Mouse (Mus musculus): ENCODE data around the gene Pitpnm1. TPM values are rescaled to one million over a fixed set of nuclear protein-coding genes. Genes with fewer than 3 reads are reported as not detected.
A peak's percentile ranks its signal among the peaks of the same experiment; 100 is the strongest.
"Not testable (repeated sequence)": the region's sequence is repeated elsewhere in the genome, so short reads cannot be mapped to it uniquely, and the experiment has no call there.

Gene Pitpnm1
- polyA plus RNA-seq, 1 experiment from 2014 or later, result 113 TPM

GRCm38 (mm10) chr19:4125268-4125667 is 25.5 kb downstream of the Pitpnm1 start:
- WGBS, result 14% methylated on average over 3 of the region's 4 CpGs
- H3K4me1 ChIP-seq (ENCODE audit: control insufficient read depth, insufficient read depth, low read length), result peaks cover 20% of the 10 kb centered on the region
- not testable (repeated sequence) for H3K27me3 ChIP-seq (ENCODE audit: control insufficient read depth, insufficient read depth, low read depth, low read length); H3K36me3 ChIP-seq (ENCODE audit: control insufficient read depth, insufficient read depth, low read length); H3K9me3 ChIP-seq (replicated peaks; ENCODE audit: control insufficient read depth, low read length, poor library complexity, severe bottlenecking)
- H3K4me2 ChIP-seq (ENCODE audit: low read length), result peak overlapping the region; percentile 86
- peak overlapping the region; percentile 85 for H3K4me3 ChIP-seq (ENCODE audit: low read depth, low read length)
- peak overlapping the region; percentile 73 for H3K27ac ChIP-seq (ENCODE audit: low read length)
- H3K9ac ChIP-seq (ENCODE audit: low read depth, low read length), result peak overlapping the region; percentile 83
- peak; percentile 38 for ATAC-seq

- peak within 1 kb of the TSS; percentile 86 for H3K4me2 ChIP-seq (ENCODE audit: low read length)
- H3K9ac ChIP-seq (ENCODE audit: low read depth, low read length), result peak within 1 kb of the TSS; percentile 83
- peaks cover 6% of the 10 kb centered on the region for H3K36me3 ChIP-seq (ENCODE audit: control insufficient read depth, insufficient read depth, low read length)
- peaks cover 14% of the 10 kb centered on the region for H3K4me1 ChIP-seq (ENCODE audit: control insufficient read depth, insufficient read depth, low read length)
- 1% methylated on average over 52 of the region's 64 CpGs for WGBS
- ATAC-seq, result peak; percentile 89
- no peaks in the 10 kb centered on the region for H3K9me3 ChIP-seq (replicated peaks; ENCODE audit: control insufficient read depth, low read length, poor library complexity, severe bottlenecking)
- H3K27me3 ChIP-seq (ENCODE audit: control insufficient read depth, insufficient read depth, low read depth, low read length), result no peaks in the 10 kb centered on the region
- peak within 1 kb of the TSS; percentile 73 for H3K27ac ChIP-seq (ENCODE audit: low read length)
- peak within 1 kb of the TSS; percentile 85 for H3K4me3 ChIP-seq (ENCODE audit: low read depth, low read length)
These were observed 26.2 kb downstream of the Pitpnm1 start, which contains the start of gene Aip for GRCm38 (mm10) chr19:4125741-4126696. Gene Aip, minus strand, starts transcription at chr19:4125858.

- Histone ChIP-seq H3K4me3 (ENCODE audit: low read depth, low read length) (peak overlapping the region; percentile 85), H3K27me3 (ENCODE audit: control insufficient read depth, insufficient read depth, low read depth, low read length) (no peaks in the 10 kb centered on the region), H3K9me3 (replicated peaks; ENCODE audit: control insufficient read depth, low read length, poor library complexity, severe bottlenecking) (no peaks in the 10 kb centered on the region), H3K4me1 (ENCODE audit: control insufficient read depth, insufficient read depth, low read length) (peaks cover 14% of the 10 kb centered on the region), H3K4me2 (ENCODE audit: low read length) (peak overlapping the region; percentile 86), H3K27ac (ENCODE audit: low read length) (peak overlapping the region; percentile 73), H3K36me3 (ENCODE audit: control insufficient read depth, insufficient read depth, low read length) (peaks cover 10% of the 10 kb centered on the region), H3K9ac (ENCODE audit: low read depth, low read length) (peak overlapping the region; percentile 83)
- 70% methylated on average over 7 of the region's 7 CpGs for WGBS
- ATAC-seq, result no peak
These were observed 27.1 kb downstream of the Pitpnm1 start for GRCm38 (mm10) chr19:4126759-4127495.

GRCm38 (mm10) chr19:4129462-4129861 is 29.7 kb downstream of the Pitpnm1 start:
- H3K27me3 ChIP-seq (ENCODE audit: control insufficient read depth, insufficient read depth, low read depth, low read length), result no peaks in the 10 kb centered on the region
- no peaks in the 10 kb centered on the region for H3K9me3 ChIP-seq (replicated peaks; ENCODE audit: control insufficient read depth, low read length, poor library complexity, severe bottlenecking)
- H3K9ac ChIP-seq (ENCODE audit: low read depth, low read length), result no peak overlapping the region
- H3K4me3 ChIP-seq (ENCODE audit: low read depth, low read length), result no peak overlapping the region
- H3K27ac ChIP-seq (ENCODE audit: low read length), result no peak overlapping the region
- no peak overlapping the region for H3K4me2 ChIP-seq (ENCODE audit: low read length)
- ATAC-seq, result no peak
- 96% methylated on average over 7 of the region's 7 CpGs for WGBS
- H3K36me3 ChIP-seq (ENCODE audit: control insufficient read depth, insufficient read depth, low read length), result peaks cover 20% of the 10 kb centered on the region
- H3K4me1 ChIP-seq (ENCODE audit: control insufficient read depth, insufficient read depth, low read length), result peaks cover 14% of the 10 kb centered on the region

- no peak overlapping the region for H3K4me2 ChIP-seq (ENCODE audit: low read length)
- H3K4me1 ChIP-seq (ENCODE audit: control insufficient read depth, insufficient read depth, low read length), result peaks cover 14% of the 10 kb centered on the region
- no peak overlapping the region for H3K9ac ChIP-seq (ENCODE audit: low read depth, low read length)
- no peak overlapping the region for H3K27ac ChIP-seq (ENCODE audit: low read length)
- 94% methylated on average over 4 of the region's 4 CpGs for WGBS
- ATAC-seq, result no peak
- H3K4me3 ChIP-seq (ENCODE audit: low read depth, low read length), result no peak overlapping the region
- peaks cover 20% of the 10 kb centered on the region for H3K36me3 ChIP-seq (ENCODE audit: control insufficient read depth, insufficient read depth, low read length)
- H3K9me3 ChIP-seq (replicated peaks; ENCODE audit: control insufficient read depth, low read length, poor library complexity, severe bottlenecking), result no peaks in the 10 kb centered on the region
- H3K27me3 ChIP-seq (ENCODE audit: control insufficient read depth, insufficient read depth, low read depth, low read length), result no peaks in the 10 kb centered on the region
These were observed 30.3 kb downstream of the Pitpnm1 start for GRCm38 (mm10) chr19:4130106-4130505.

GRCm38 (mm10) chr19:4131075-4131474 is 31.3 kb downstream of the Pitpnm1 start:
- Histone ChIP-seq H3K4me3 (ENCODE audit: low read depth, low read length) (no peak overlapping the region), H3K9me3 (replicated peaks; ENCODE audit: control insufficient read depth, low read length, poor library complexity, severe bottlenecking) (no peaks in the 10 kb centered on the region), H3K4me2 (ENCODE audit: low read length) (no peak overlapping the region), H3K4me1 (ENCODE audit: control insufficient read depth, insufficient read depth, low read length) (peaks cover 14% of the 10 kb centered on the region), H3K36me3 (ENCODE audit: control insufficient read depth, insufficient read depth, low read length) (peaks cover 20% of the 10 kb centered on the region), H3K27me3 (ENCODE audit: control insufficient read depth, insufficient read depth, low read depth, low read length) (no peaks in the 10 kb centered on the region), H3K27ac (ENCODE audit: low read length) (no peak overlapping the region), H3K9ac (ENCODE audit: low read depth, low read length) (no peak overlapping the region)
- ATAC-seq, result no peak
- 88% methylated on average over 5 of the region's 5 CpGs for WGBS

GRCm38 (mm10) chr19:4131768-4132167 is 32.0 kb downstream of the Pitpnm1 start:
- WGBS, result 93% methylated on average over 2 of the region's 2 CpGs
- Histone ChIP-seq H3K9me3 (replicated peaks; ENCODE audit: control insufficient read depth, low read length, poor library complexity, severe bottlenecking) (no peaks in the 10 kb centered on the region), H3K9ac (ENCODE audit: low read depth, low read length) (no peak overlapping the region), H3K36me3 (ENCODE audit: control insufficient read depth, insufficient read depth, low read length) (peaks cover 20% of the 10 kb centered on the region), H3K4me3 (ENCODE audit: low read depth, low read length) (no peak overlapping the region), H3K4me1 (ENCODE audit: control insufficient read depth, insufficient read depth, low read length) (peaks cover 10% of the 10 kb centered on the region), H3K4me2 (ENCODE audit: low read length) (no peak overlapping the region), H3K27me3 (ENCODE audit: control insufficient read depth, insufficient read depth, low read depth, low read length) (no peaks in the 10 kb centered on the region), H3K27ac (ENCODE audit: low read length) (no peak overlapping the region)
- ATAC-seq, result no peak

GRCm38 (mm10) chr19:4134354-4134753 is 34.6 kb downstream of the Pitpnm1 start:
- Histone ChIP-seq H3K27ac (ENCODE audit: low read length) (no peak overlapping the region), H3K4me1 (ENCODE audit: control insufficient read depth, insufficient read depth, low read length) (no peaks in the 10 kb centered on the region; the same call in 1 of the 2 replicates), H3K27me3 (ENCODE audit: control insufficient read depth, insufficient read depth, low read depth, low read length) (no peaks in the 10 kb centered on the region), H3K4me2 (ENCODE audit: low read length) (no peak overlapping the region), H3K9ac (ENCODE audit: low read depth, low read length) (no peak overlapping the region), H3K36me3 (ENCODE audit: control insufficient read depth, insufficient read depth, low read length) (peaks cover 13% of the 10 kb centered on the region), H3K9me3 (replicated peaks; ENCODE audit: control insufficient read depth, low read length, poor library complexity, severe bottlenecking) (no peaks in the 10 kb centered on the region), H3K4me3 (ENCODE audit: low read depth, low read length) (no peak overlapping the region)
- ATAC-seq, result no peak
- 95% methylated on average over 4 of the region's 4 CpGs for WGBS

Data from midbrain, embryonic 16.5 days (tissue).